9 mouse cellular contexts compared by ENCODE assay signal in the genomic region with DNA sequence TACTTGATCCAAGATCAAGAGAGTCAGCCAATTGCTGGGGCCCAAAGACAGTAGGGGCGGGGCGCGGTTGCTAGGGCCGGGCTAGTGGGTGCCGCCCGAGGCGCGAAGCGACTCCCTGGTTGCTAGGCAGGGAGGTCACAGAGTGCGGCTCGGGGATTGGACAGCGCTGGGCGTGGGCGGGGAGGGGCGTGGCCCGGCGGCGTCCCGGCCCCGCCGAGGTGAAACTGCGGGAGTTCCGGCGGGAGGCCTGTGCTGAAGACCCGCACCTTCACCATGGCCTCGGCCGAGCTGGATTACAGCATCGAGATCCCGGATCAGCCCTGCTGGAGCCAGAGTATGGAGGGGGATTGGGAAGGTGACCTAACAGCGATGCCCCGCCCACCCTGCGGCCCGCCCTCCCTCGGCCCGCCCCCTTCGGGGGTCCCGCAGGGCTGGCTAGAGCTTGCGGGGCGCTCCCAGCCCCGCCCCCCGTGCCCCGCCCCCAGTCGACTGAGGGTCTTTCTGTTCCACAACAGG. TPM values are rescaled to one million over a fixed set of nuclear protein-coding genes. Genes with fewer than 3 reads are reported as not detected.
DNase-seq lines count a peak whose midpoint lies in the region; ATAC-seq and TF ChIP-seq lines count a peak whose summit lies in the region.
"Had no signal": no experiment of that assay in that cellular context is flagged by ENCODE, and none has a peak within 500 bp of the region (broad histone marks: within the 10 kb centered on the region; RNA-seq: fewer than 3 reads in every experiment).

A gene (plus strand): TSS at position 151 of the 516 bp plus-strand sequence.
A gene (minus strand): TSS at position 325 of the 516 bp plus-strand sequence.

- H3K4me1 ChIP-seq in brown adipose tissue, adult 24 weeks (ENCODE audit: control insufficient read depth, insufficient read depth, insufficient read length, low read length): no peaks in the 10 kb centered on the region; the same call in 1 of the 2 replicates
- peaks cover 43% of the 10 kb centered on the region for H3K4me1 ChIP-seq in heart, embryonic 13.5 days
- peaks cover 8 to 11% of the 10 kb centered on the region in 2 experiments for H3K4me1 ChIP-seq in liver, embryonic 14.5 days (replicated peaks; ENCODE audit: control insufficient read depth in 2 of 2, insufficient read depth in 2 of 2, low read length in 1 of 2)
- H3K4me1 ChIP-seq in neural tube, embryonic 11.5 days (ENCODE audit: control insufficient read depth, insufficient read depth, low read length): peaks cover 6% of the 10 kb centered on the region
- H3K4me1 ChIP-seq in stomach, embryonic 16.5 days (ENCODE audit: control insufficient read depth, insufficient read depth, low read length): peaks cover 5% of the 10 kb centered on the region; the same call in 1 of the 2 replicates

- H3K27ac ChIP-seq in brown adipose tissue, adult 24 weeks (replicated peaks; ENCODE audit: low read depth, low read length): peak within 1 kb of the TSS; percentile 88
- H3K27ac ChIP-seq in heart, embryonic 13.5 days (replicated peaks): peak within 1 kb of the TSS; percentile 73
- H3K27ac ChIP-seq in liver, embryonic 14.5 days: no peak within 1 kb of the TSS; the same call in 1 of the 2 replicates
- peak within 1 kb of the TSS; percentile 56; the same call in 1 of the 2 replicates for H3K27ac ChIP-seq in neural tube, embryonic 11.5 days (ENCODE audit: low read depth, low read length)
- H3K27ac ChIP-seq in stomach, embryonic 16.5 days (ENCODE audit: low read length): peak within 1 kb of the TSS; percentile 72

- H3K4me3 ChIP-seq in brown adipose tissue, adult 24 weeks (ENCODE audit: insufficient read depth, low read depth, low read length): peak within 1 kb of the TSS; percentile 77
- H3K4me3 ChIP-seq in heart, embryonic 13.5 days: peak within 1 kb of the TSS; percentile 61
- peak within 1 kb of the TSS; percentile 61 to 83 for H3K4me3 ChIP-seq in liver, embryonic 14.5 days (ENCODE audit: insufficient read depth in 1 of 2, low read depth in 2 of 2, low read length in 2 of 2)
- H3K4me3 ChIP-seq in neural tube, embryonic 11.5 days (ENCODE audit: low read depth, low read length): peak within 1 kb of the TSS; percentile 59
- peak within 1 kb of the TSS; percentile 62 for H3K4me3 ChIP-seq in stomach, embryonic 16.5 days (replicated peaks; ENCODE audit: low read length)

- H3K9ac ChIP-seq in heart, embryonic 13.5 days: peak within 1 kb of the TSS; percentile 81
- H3K9ac ChIP-seq in liver, embryonic 14.5 days (replicated peaks): peak within 1 kb of the TSS; percentile 58
- H3K9ac ChIP-seq in neural tube, embryonic 11.5 days (ENCODE audit: low read length): peak within 1 kb of the TSS; percentile 58
- peak within 1 kb of the TSS; percentile 74 for H3K9ac ChIP-seq in stomach, embryonic 16.5 days (ENCODE audit: low read length)

- under 1% methylated on average over 41 of the region's 43 CpGs for WGBS in heart, embryonic 13.5 days
- WGBS in liver, embryonic 14.5 days (ENCODE audit: insufficient replicate concordance): under 1% methylated on average over 40 of the region's 43 CpGs
- WGBS in neural tube, embryonic 11.5 days: under 1% methylated on average over 32 of the region's 43 CpGs
- under 1% methylated on average over 38 of the region's 43 CpGs for WGBS in stomach, embryonic 16.5 days

- DNase-seq in CD8-positive naive resting alpha-beta T cell, adult 2 months (ENCODE audit: low read depth in 2 of 2, low spot score in 2 of 2): peak; percentile 73 to 80
- peak; percentile 96 for DNase-seq in kidney, postnatal 10 days
- peak; percentile 91 to 94 (median 93) for DNase-seq in liver, embryonic 14.5 days (ENCODE audit: low read depth in 3 of 3, low spot score in 3 of 3)
- peak; percentile 95 for DNase-seq in neural tube, embryonic 11.5 days (ENCODE audit: low spot score)

- no peaks in the 10 kb centered on the region for H3K9me3 ChIP-seq in heart, embryonic 13.5 days
- no peaks in the 10 kb centered on the region for H3K9me3 ChIP-seq in liver, embryonic 14.5 days (ENCODE audit: control insufficient read depth, low read length)
- no peaks in the 10 kb centered on the region for H3K9me3 ChIP-seq in neural tube, embryonic 11.5 days (ENCODE audit: control insufficient read depth, low read length)
- no peaks in the 10 kb centered on the region for H3K9me3 ChIP-seq in stomach, embryonic 16.5 days (replicated peaks; ENCODE audit: control insufficient read depth, low read length)

- H3K36me3 ChIP-seq in heart, embryonic 13.5 days: no peaks in the 10 kb centered on the region
- no peaks in the 10 kb centered on the region for H3K36me3 ChIP-seq in liver, embryonic 14.5 days (replicated peaks; ENCODE audit: control insufficient read depth, insufficient read depth, low read depth)
- H3K36me3 ChIP-seq in neural tube, embryonic 11.5 days (ENCODE audit: control insufficient read depth, insufficient read depth, low read length): no peaks in the 10 kb centered on the region
- no peaks in the 10 kb centered on the region for H3K36me3 ChIP-seq in stomach, embryonic 16.5 days (ENCODE audit: control insufficient read depth, insufficient read depth, low read length)

- peak within 1 kb of the TSS; percentile 69 for H3K4me2 ChIP-seq in heart, embryonic 13.5 days
- H3K4me2 ChIP-seq in liver, embryonic 14.5 days (ENCODE audit: low read depth): peak within 1 kb of the TSS; percentile 78
- peak within 1 kb of the TSS; percentile 52 for H3K4me2 ChIP-seq in neural tube, embryonic 11.5 days (ENCODE audit: low read depth)
- peak within 1 kb of the TSS; percentile 66 for H3K4me2 ChIP-seq in stomach, embryonic 16.5 days (ENCODE audit: low read depth, low read length)

- no peaks in the 10 kb centered on the region for H3K27me3 ChIP-seq in heart, embryonic 13.5 days (replicated peaks)
- H3K27me3 ChIP-seq in liver, embryonic 14.5 days (ENCODE audit: control insufficient read depth, insufficient read depth, low read length): no peaks in the 10 kb centered on the region
- H3K27me3 ChIP-seq in neural tube, embryonic 11.5 days (ENCODE audit: control insufficient read depth, insufficient read depth, low read length): no peaks in the 10 kb centered on the region; the same call in 1 of the 2 replicates
- no peaks in the 10 kb centered on the region for H3K27me3 ChIP-seq in stomach, embryonic 16.5 days (ENCODE audit: control insufficient read depth, insufficient read depth, low read length)

- TF ChIP-seq CTCF in liver, embryonic 14.5 days (IDR thresholded peaks at IDR 0.05; ENCODE audit: low read depth): no peak

- ATAC-seq in erythroid progenitor cell, adult 5-6 weeks (replicated peaks; ENCODE audit: low FRiP score, poor library complexity, severe bottlenecking): peak; percentile 100
- ATAC-seq in heart, embryonic 13.5 days (ENCODE audit: extremely low read depth, insufficient number of reproducible peaks, low FRiP score, low TSS enrichment): peak; percentile 100
- peak; percentile 100 for ATAC-seq in liver, embryonic 14.5 days (ENCODE audit: insufficient read depth)
- peak; percentile 99 for ATAC-seq in neural tube, embryonic 11.5 days (ENCODE audit: insufficient read depth, low FRiP score, low TSS enrichment)
- peak; percentile 99 for ATAC-seq in stomach, embryonic 16.5 days (ENCODE audit: insufficient read depth, low FRiP score)

- no peak for TF ChIP-seq EP300 in liver, embryonic 14.5 days (IDR thresholded peaks at IDR 0.05; ENCODE audit: low read depth)

RNA-seq across cellular contexts. Expression of the first gene that starts in this region (rescaled TPM):
- 26.6 and 35.1 TPM in 2 replicates for polyA plus RNA-seq in brown adipose tissue, adult 24 weeks (2012; ENCODE audit: insufficient read depth, insufficient read length, missing spikeins)
- 8.4 TPM in 1 of 2 replicates, not detected in the other for total RNA-seq in erythroid progenitor cell, adult 5-6 weeks (2015; ENCODE audit: low replicate concordance)
- 0.39 TPM in 1 of 2 replicates, not detected in the other for total RNA-seq in erythroid progenitor cell, adult 5-6 weeks (2017; ENCODE audit: low replicate concordance)
- 25.0 and 28.5 TPM in 2 replicates for polyA plus RNA-seq in heart, embryonic 13.5 days (2015; fragmentation: Nextera tagmentation; extraction: Ambion mirVana)
- 2.4 and 3.1 TPM in 2 replicates for polyA plus RNA-seq in liver, embryonic 14.5 days (2012; rRNA removed)
- polyA plus RNA-seq in liver, embryonic 14.5 days (2014; fragmentation: Nextera tagmentation; extraction: Ambion mirVana): 6.7 and 7.6 TPM in 2 replicates
- polyA plus RNA-seq in neural tube, embryonic 11.5 days (2014; fragmentation: Nextera tagmentation; extraction: Ambion mirVana): 6.8 and 6.9 TPM in 2 replicates
- 14.2 and 14.6 TPM in 2 replicates for polyA plus RNA-seq in stomach, embryonic 16.5 days (2015; fragmentation: Nextera tagmentation; extraction: Ambion mirVana)

RNA-seq across cellular contexts. Expression of the second gene that starts in this region (rescaled TPM):
- polyA plus RNA-seq in brown adipose tissue, adult 24 weeks (2012; ENCODE audit: insufficient read depth, insufficient read length, missing spikeins): not detected in 2 replicates
- total RNA-seq in erythroid progenitor cell, adult 5-6 weeks (2015; ENCODE audit: low replicate concordance): not detected in 2 replicates
- not detected in 2 replicates for total RNA-seq in erythroid progenitor cell, adult 5-6 weeks (2017; ENCODE audit: low replicate concordance)
- polyA plus RNA-seq in heart, embryonic 13.5 days (2015; fragmentation: Nextera tagmentation; extraction: Ambion mirVana): 0.35 and 0.51 TPM in 2 replicates
- 0.08 TPM in 1 of 2 replicates, not detected in the other for polyA plus RNA-seq in liver, embryonic 14.5 days (2012; rRNA removed)
- not detected in 2 replicates for polyA plus RNA-seq in liver, embryonic 14.5 days (2014; fragmentation: Nextera tagmentation; extraction: Ambion mirVana)
- 0.43 TPM in 1 of 2 replicates, not detected in the other for polyA plus RNA-seq in neural tube, embryonic 11.5 days (2014; fragmentation: Nextera tagmentation; extraction: Ambion mirVana)
- polyA plus RNA-seq in stomach, embryonic 16.5 days (2015; fragmentation: Nextera tagmentation; extraction: Ambion mirVana): 0.32 and 0.61 TPM in 2 replicates
- polyA plus RNA-seq: macrophage had no signal
